Mouse (Mus musculus) stomach, postnatal 0 days (tissue): ENCODE measurements around the gene Hist1h3f. TPM values are rescaled to one million over a fixed set of nuclear protein-coding genes. Genes with fewer than 3 reads are reported as not detected.

Experiments
- ATAC-seq: fragments of 200-750 bp; cut with Nextera tagmentation; 2 replicates; pipeline ENCODE4 v1.8.0; 2017; ENCODE audit not compliant: low FRiP score, low TSS enrichment
- DNase-seq: peaks from one replicate; pipeline ENCODE4 v3.0.0-alpha.2; 2016; ENCODE audit warnings: low spot score
- H3K27ac ChIP-seq: fragments of 300-500 bp; sonication (generic); replicated peaks from 2 replicates; pipeline ENCODE4 v1.5.1; 2014; ENCODE audit warnings: mild to moderate bottlenecking, control low read depth
- H3K27me3 ChIP-seq: fragments of 300-500 bp; sonication (generic); 2 replicates; pipeline ENCODE4 v1.6.1; 2014; ENCODE audit warnings: low read length; ENCODE audit not compliant: control insufficient read depth, insufficient read depth
- H3K36me3 ChIP-seq: fragments of 300-500 bp; sonication (generic); 2 replicates; pipeline ENCODE4 v1.6.1; 2014; ENCODE audit warnings: low read length, mixed read lengths; ENCODE audit not compliant: control insufficient read depth, insufficient read depth
- H3K4me1 ChIP-seq: fragments of 300-500 bp; sonication (generic); replicated peaks from 2 replicates; pipeline ENCODE4 v1.6.1; 2014; ENCODE audit warnings: antibody characterized with exemption; ENCODE audit not compliant: control insufficient read depth, insufficient read depth
- H3K4me2 ChIP-seq: fragments of 300-500 bp; sonication (generic); replicated peaks from 2 replicates; pipeline ENCODE4 v1.6.1; 2014; ENCODE audit warnings: low read depth, mild to moderate bottlenecking, control low read depth, moderate library complexity
- H3K4me3 ChIP-seq: fragments of 300-500 bp; sonication (generic); 2 replicates; pipeline ENCODE4 v1.5.1; 2014; ENCODE audit warnings: low read depth, low read length, control low read depth
- H3K9ac ChIP-seq: fragments of 300-500 bp; sonication (generic); 2 replicates; pipeline ENCODE4 v1.6.1; 2014; ENCODE audit warnings: mild to moderate bottlenecking, low read length, control low read depth, mixed read lengths
- H3K9me3 ChIP-seq: fragments of 300-500 bp; sonication (generic); 2 replicates; pipeline ENCODE4 v1.6.1; 2016; ENCODE audit warnings: low read length; ENCODE audit not compliant: control insufficient read depth
- CTCF ChIP-seq: IDR thresholded peaks from 2 replicates; pipeline ENCODE4 v1.5.1; 2016; ENCODE audit warnings: antibody characterized with exemption, low read depth, mild to moderate bottlenecking, moderate library complexity
- EP300 ChIP-seq: optimal IDR thresholded peaks from 2 replicates; pipeline ENCODE3; 2016; ENCODE audit warnings: antibody characterized with exemption
- WGBS: fragments of 180-500 bp; shearing (Covaris S2); extraction: QIAGEN DNeasy Blood & Tissue Kit; methylation state at CpG from one replicate; pipeline ENCODE4 v1.1.7; 2014; 5-methylcytosine and 5-hydroxymethylcytosine counted together
- polyA plus RNA-seq: library from polyadenylated mRNA; unstranded; fragments of >200 nt; fragmentation: Nextera tagmentation; extraction: Ambion mirVana; gene quantifications from 2 replicates; pipeline ENCODE4 v1.2.1, GENCODE M21; 2015

Gene Hist1h3f
- polyA plus RNA-seq, 1 experiment from 2014 or later, result 0.78 TPM

DNA sequence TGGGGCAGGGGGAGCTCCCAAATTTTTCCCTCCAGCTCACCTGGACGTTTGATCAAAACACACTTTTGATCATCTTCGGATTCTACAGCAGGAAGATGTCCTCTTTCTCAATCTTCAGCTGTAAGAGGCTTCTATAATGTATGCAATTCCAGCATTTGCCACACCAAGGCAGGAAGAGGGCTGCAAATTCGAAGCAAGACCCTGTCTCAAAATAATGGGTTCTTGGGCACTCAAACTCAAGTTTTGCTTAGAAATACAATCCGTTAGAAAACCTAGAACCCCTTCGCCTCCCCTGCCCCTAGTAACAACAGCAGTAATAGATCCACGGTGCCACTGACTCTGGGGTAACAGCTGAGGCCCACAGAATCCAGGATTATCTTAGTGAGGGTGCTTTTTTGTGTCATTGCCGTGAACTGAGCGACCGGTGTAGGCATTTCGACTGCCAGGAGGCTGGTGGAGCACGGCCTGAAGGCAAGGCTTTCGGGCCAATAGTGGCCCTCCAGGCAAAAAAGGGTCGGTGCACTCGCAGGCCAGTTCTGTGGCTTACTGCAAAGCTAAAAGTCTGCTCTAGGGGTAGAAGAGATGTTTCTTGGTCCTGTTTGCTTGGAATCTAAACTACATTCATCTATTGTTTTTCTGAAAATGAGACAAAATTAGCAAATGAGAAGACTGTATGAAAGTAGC is 38.0 kb upstream of the Hist1h3f start:
- TF ChIP-seq EP300, result no peak
- TF ChIP-seq CTCF, result no peak
- WGBS, result 32% methylated on average over 14 of the region's 14 CpGs
- Histone ChIP-seq H3K27ac (no peak overlapping the region), H3K4me1 (no peaks in the 10 kb centered on the region), H3K4me2 (peak overlapping the region; percentile 30), H3K9me3 (no peaks in the 10 kb centered on the region), H3K9ac (no peak overlapping the region), H3K36me3 (no peaks in the 10 kb centered on the region), H3K27me3 (no peaks in the 10 kb centered on the region), H3K4me3 (no peak overlapping the region)
- DNase-seq (no peak), ATAC-seq (no peak)

DNA sequence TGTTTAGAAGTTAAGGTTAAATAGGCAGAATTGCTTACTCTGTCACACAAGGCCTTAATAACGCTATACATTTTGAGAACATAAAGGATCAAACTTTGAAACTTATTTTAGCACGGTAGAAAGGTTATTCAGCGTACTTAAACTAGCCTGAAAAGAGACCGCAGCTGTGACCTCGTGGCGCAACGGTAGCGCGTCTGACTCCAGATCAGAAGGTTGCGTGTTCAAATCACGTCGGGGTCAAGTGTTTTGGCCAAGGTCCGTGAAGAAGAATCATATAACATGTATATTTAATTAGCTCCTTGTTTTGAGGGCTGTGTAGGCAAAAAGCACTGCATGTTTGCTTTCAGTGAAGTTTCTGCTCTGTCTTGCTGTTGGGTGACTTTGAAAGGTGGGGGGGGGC is 37.5 kb upstream of the Hist1h3f start:
- WGBS, result 31% methylated on average over 13 of the region's 13 CpGs
- Histone ChIP-seq H3K4me1 (no peaks in the 10 kb centered on the region), H3K4me2 (peak overlapping the region; percentile 30; the same call in 1 of the 2 replicates), H3K27me3 (no peaks in the 10 kb centered on the region), H3K9me3 (no peaks in the 10 kb centered on the region), H3K36me3 (no peaks in the 10 kb centered on the region), H3K9ac (no peak overlapping the region), H3K4me3 (no peak overlapping the region), H3K27ac (no peak overlapping the region)
- peak; percentile 49 for DNase-seq
- TF ChIP-seq EP300 (no peak), CTCF (no peak)
- ATAC-seq, result 0 out of 2 replicates have a peak, but pooled peaks have one; percentile 24

DNA sequence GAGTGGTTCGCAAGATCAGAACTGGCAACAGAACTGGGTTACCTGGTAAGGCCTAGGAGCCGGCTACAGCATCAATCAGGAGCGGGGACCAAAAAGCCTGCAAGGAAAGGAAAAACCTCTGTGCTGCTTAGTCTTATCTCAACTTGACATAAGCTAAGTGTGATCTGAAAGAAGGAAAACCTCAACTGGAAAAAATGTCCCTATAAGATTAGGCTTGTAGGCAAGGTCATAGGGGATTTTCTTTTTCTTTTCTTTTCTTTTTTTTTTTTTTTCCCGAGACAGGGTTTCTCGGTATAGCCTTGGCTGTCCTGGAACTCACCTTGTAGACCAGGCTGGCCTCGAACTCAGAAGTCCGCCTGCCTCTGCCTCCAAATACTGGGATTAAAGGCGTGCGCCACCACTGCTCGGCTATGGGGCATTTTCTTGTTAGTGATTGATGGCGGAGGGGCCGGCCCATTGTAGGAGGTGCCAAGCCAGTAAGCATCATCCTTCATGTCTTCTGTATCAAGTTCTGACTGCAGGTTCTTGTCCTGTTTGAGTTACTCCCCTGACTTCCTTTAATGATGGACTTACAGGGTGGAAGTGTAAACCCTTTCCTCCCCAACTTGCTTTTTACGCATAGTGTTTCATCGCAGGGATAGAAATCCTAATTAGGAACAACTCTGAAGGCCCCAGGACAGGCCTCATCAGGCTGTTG is 36.9 kb upstream of the Hist1h3f start:
- Histone ChIP-seq H3K36me3 (no peaks in the 10 kb centered on the region), H3K4me2 (no peak overlapping the region), H3K4me3 (no peak overlapping the region), H3K4me1 (no peaks in the 10 kb centered on the region), H3K27ac (no peak overlapping the region), H3K9ac (no peak overlapping the region), H3K9me3 (no peaks in the 10 kb centered on the region), H3K27me3 (no peaks in the 10 kb centered on the region)
- WGBS, result 48% methylated on average over 14 of the region's 14 CpGs
- no peak for TF ChIP-seq EP300
- TF ChIP-seq CTCF, result no peak
- DNase-seq (no peak), ATAC-seq (peak; percentile 29; the same call in 1 of the 2 replicates)

DNA sequence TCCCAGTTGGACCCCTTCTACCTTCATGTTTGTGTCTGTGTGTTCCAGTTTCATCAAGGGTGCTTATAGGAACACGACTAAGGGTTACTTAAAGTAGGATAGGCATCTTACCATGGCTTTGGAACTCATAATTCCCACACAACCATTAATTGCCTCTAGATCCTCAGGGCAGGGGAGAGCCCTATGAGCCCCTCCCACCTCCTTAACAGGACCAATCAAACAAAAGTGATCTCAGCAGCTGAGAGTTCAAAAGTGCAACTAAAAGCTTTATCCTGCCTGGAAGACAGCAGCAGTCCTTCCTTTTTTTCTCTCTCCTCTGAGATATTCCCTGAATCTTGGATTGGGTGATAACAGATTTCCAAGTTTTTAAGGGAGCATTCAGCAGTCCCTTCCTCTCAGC is 33.7 kb upstream of the Hist1h3f start:
- H3K4me1 ChIP-seq, result no peaks in the 10 kb centered on the region
- H3K4me3 ChIP-seq, result no peak overlapping the region
- no peak overlapping the region for H3K27ac ChIP-seq
- no peaks in the 10 kb centered on the region for H3K36me3 ChIP-seq
- DNase-seq (no peak), ATAC-seq (no peak)
- H3K4me2 ChIP-seq, result no peak overlapping the region
- H3K9ac ChIP-seq, result no peak overlapping the region
- no peaks in the 10 kb centered on the region for H3K27me3 ChIP-seq
- 28% methylated on average over 1 of the region's 1 CpGs for WGBS
- no peak for TF ChIP-seq EP300
- TF ChIP-seq CTCF, result no peak
- H3K9me3 ChIP-seq, result no peaks in the 10 kb centered on the region

DNA sequence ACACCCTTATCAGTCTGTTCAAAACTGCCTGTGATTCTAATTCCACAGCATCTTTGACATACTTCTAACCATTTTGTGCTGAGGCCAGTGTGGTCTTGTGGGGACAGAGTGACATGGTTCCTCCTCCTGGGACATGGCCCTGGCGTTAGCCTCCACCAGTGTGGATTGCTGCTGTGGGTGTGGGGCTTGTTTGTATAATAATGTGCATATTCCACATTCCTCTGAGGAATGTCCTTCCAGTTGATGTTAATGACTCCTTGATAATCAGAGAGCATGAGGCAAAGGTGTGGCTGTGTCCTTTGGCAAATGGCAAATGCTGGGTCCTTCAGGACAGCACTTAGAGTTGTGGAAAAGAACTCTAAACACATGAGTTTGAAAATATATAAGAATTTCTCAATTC is 30.3 kb upstream of the Hist1h3f start:
- no peak overlapping the region for H3K9ac ChIP-seq
- no peak overlapping the region for H3K4me2 ChIP-seq
- 82% methylated on average over 1 of the region's 1 CpGs for WGBS
- TF ChIP-seq EP300 (no peak), CTCF (no peak)
- H3K4me3 ChIP-seq, result no peak overlapping the region
- no peaks in the 10 kb centered on the region for H3K9me3 ChIP-seq
- ATAC-seq (no peak), DNase-seq (no peak)
- H3K36me3 ChIP-seq, result no peaks in the 10 kb centered on the region
- no peaks in the 10 kb centered on the region for H3K4me1 ChIP-seq
- H3K27me3 ChIP-seq, result no peaks in the 10 kb centered on the region
- no peak overlapping the region for H3K27ac ChIP-seq

DNA sequence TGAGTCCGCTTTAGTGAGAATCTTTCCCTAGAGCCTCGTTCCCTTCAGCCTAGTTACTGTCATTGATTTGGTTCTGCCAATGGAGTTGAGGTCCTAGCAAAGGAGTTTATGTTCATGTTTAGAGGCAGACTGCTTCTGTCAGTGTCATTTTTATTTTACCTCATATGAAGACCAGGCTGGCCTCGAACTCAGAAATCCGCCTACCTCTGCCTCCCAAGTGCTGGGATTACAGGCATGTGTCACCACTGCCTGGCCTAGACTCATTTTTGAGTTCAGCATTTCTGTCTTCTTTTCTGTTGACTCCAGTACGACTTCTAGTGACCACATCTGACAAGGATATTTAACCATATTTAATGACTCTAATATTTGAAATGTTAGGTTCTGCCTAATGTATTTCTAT is 28.6 kb upstream of the Hist1h3f start:
- no peak overlapping the region for H3K27ac ChIP-seq
- DNase-seq, result no peak
- H3K36me3 ChIP-seq, result no peaks in the 10 kb centered on the region
- H3K9me3 ChIP-seq, result no peaks in the 10 kb centered on the region
- no peaks in the 10 kb centered on the region for H3K27me3 ChIP-seq
- no peaks in the 10 kb centered on the region for H3K4me1 ChIP-seq
- no peak overlapping the region for H3K4me3 ChIP-seq
- ATAC-seq, result no peak
- 80% methylated on average over 5 of the region's 5 CpGs for WGBS
- TF ChIP-seq CTCF, result no peak
- TF ChIP-seq EP300, result no peak
- H3K4me2 ChIP-seq, result no peak overlapping the region
- H3K9ac ChIP-seq, result no peak overlapping the region
